Mouse (Mus musculus) splenic B cell, adult 2 months (primary cell): ENCODE measurements around the gene Upk1b.

Experiments
- DNase-seq: peaks from one replicate; pipeline ENCODE4 v3.0.0-alpha.2; 2011; ENCODE audit warnings: low read depth, low spot score
- H3K27me3 ChIP-seq: 2 replicates; pipeline ENCODE4 v1.6.1; 2012; ENCODE audit warnings: mild to moderate bottlenecking, low read length, moderate library complexity, mixed read lengths; ENCODE audit not compliant: control insufficient read depth, poor library complexity, insufficient read depth, severe bottlenecking
- H3K36me3 ChIP-seq: 2 replicates; pipeline ENCODE4 v1.6.1; 2012; ENCODE audit warnings: mild to moderate bottlenecking, low read length, moderate library complexity, mixed read lengths; ENCODE audit not compliant: control insufficient read depth, poor library complexity, insufficient read depth, severe bottlenecking

Gene Upk1b

DNA sequence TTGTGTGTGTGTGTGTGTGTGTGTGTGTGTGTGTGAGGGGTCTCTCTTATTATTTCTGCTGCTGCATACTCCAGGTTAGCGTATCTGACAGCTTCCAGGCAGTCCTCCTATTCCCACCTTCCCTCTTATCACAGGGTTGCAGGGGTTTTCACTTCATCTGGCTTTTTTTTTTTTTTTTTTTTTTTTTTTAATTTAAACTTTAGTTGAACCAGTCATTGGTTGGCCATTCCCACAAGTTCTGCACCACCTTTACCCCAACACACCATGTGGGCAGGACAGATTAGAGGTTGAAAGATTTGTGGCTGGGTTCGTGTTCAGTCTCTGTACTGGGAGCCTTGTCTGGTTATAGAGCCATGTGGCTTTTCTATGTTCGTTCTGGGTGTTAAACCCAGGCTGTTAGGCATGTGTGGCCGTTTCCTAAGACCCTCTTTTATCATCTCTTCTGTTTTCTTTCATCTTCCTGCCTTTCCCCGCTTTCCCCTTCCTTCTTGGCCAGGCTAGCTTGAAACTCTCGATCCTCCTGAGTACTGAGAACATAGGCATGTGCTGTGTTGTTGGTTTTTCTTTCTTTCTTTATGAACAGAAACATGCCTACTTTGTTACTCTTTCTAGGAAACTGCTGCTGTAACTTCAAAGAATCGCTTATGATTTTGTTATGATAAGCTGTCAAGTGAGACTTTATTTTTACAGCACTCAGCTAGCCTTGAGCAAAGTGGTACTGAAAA is 44.5 kb downstream of the Upk1b start:
- no peak for DNase-seq
- H3K27me3 ChIP-seq = no peaks in the 10 kb centered on the region
- H3K36me3 ChIP-seq = no peaks in the 10 kb centered on the region

DNA sequence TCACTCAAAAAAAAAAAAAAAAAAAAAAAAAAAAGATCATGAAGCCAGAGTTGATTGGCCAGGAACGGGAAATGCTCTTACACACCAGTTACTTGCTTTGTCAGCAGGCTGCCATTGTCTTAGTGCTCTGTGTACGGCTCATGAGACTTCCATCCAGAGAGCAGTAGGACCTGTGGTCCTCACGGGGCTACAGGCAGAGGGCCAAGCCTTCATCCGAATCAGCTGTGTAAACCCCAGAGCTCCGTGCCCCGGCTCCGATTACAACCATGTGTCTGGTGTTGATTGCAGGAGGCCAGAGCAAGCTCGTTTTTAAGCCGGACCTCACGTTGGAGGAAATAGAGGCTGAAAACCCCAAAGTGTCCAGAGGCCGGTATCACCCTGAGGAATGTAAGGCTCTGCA is 46.5 kb downstream of the Upk1b start:
- Histone ChIP-seq H3K36me3 (no peaks in the 10 kb centered on the region), H3K27me3 (no peaks in the 10 kb centered on the region)
- no peak for DNase-seq

DNA sequence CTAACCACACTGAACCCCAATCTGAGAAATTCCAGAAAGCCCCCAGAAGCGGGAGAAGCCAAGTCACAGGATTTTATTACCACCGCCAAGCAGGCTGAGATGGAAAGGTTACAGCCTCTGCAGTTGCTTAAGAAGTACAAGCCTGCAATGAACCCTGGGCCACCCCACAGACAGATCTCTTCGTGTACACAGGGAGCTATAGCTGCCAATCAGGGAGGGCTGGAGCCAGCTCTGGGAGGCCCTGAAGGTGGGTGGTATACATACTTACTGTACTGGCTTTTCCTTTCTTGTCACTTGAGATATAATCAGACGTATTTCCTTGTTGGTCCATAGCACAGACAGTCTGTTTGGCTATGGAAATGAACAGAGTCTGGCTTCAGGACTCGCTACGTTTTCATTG is 49.3 kb downstream of the Upk1b start:
- no peak for DNase-seq
- no peaks in the 10 kb centered on the region for H3K27me3 ChIP-seq
- H3K36me3 ChIP-seq = no peaks in the 10 kb centered on the region

DNA sequence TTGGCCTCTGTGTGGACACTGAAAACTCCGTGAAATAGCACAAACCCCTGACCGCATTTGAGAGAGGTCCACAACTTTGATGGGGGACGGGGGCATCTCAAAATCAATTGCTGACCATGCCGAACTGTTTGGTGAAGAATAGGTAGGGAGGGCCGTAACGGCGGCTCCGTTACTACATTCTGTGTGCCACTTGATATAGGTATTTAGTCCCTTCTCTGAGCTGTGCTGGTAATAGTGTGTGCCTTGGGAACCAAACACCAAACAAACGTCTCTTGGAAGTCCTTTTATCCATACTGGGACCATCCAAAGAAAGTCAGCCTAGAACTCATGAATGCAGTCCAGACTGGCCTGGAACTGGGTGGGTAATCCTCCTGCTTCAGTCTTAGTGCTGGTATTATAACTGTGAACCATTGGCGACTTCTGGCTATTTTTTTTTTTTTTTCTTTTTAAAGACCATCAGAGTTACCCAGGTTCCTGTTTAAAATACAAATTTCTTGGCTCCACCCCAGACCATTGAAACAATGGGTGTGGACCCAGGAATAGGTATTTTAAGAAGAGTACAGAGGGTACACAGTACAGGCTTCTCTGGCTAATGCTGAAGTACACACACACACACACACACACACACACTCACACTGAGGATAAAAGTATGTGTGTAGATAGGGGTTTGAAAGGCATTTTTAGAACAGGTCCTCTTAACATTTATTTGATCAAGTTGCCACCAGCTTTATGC is 56.0 kb downstream of the Upk1b start:
- H3K36me3 ChIP-seq = no peaks in the 10 kb centered on the region
- H3K27me3 ChIP-seq = no peaks in the 10 kb centered on the region
- DNase-seq = no peak

DNA sequence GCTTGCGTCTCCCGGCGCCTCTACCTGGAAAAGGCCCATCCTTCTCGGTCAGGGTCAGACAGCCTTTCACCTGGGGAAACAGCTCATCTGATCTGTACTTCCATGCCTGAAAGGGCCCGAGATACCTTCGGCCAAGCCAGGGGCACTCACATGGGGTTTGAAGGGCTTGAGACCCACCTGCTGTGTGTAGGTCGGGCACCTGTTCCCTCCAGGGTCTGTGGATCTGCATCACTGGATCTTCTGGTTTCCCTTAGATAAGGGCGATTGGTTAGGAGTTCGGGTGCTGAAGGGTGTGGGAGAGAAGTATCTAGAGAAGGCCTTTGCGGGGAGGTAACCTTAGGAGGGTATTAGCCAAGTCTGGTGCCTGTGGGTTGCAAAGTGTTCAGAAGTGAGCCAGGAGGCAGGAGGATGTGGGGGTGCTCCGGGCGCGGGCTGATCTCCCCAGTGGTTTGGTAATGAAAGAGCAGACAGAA is 57.4 kb downstream of the Upk1b start:
- DNase-seq = peak; percentile 34
- H3K27me3 ChIP-seq = no peaks in the 10 kb centered on the region

DNA sequence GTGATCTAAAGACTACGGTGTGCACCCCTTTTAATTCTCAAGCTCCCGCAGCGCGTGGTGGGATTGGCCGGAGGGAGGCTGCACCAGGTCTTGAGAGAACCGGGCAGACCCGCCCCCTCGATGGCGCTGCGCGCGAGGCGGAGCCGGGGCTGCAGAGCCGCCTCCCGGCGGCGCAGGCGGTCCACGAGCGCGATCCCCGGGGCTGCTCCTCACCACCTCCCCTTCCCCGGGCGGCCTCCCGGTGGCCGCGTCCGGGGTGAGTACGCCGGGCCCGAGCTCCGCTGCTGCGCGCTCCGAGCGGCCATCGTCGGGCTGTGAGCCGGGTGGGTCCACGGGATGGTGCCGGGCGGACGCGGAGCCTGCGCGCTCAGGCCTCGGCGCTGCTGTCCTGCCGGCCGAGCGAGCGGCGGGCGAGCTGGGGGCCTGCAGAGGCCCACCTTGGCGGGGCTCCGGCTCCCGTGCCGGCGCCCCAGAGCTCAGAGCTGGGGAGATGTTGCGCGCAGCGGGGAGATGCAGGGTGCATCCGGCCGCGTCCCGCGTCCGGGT is 57.9 kb downstream of the Upk1b start, which contains the start of gene B4galt4:
Gene B4galt4, plus strand, starts transcription at position 152 of the 546 bp plus-strand sequence.
- peak; percentile 32 for DNase-seq
- Histone ChIP-seq H3K36me3 (no peaks in the 10 kb centered on the region), H3K27me3 (no peaks in the 10 kb centered on the region)

More for the DNA sequence above, 57.4 kb downstream of the Upk1b start:
- no peaks in the 10 kb centered on the region for H3K36me3 ChIP-seq

DNA sequence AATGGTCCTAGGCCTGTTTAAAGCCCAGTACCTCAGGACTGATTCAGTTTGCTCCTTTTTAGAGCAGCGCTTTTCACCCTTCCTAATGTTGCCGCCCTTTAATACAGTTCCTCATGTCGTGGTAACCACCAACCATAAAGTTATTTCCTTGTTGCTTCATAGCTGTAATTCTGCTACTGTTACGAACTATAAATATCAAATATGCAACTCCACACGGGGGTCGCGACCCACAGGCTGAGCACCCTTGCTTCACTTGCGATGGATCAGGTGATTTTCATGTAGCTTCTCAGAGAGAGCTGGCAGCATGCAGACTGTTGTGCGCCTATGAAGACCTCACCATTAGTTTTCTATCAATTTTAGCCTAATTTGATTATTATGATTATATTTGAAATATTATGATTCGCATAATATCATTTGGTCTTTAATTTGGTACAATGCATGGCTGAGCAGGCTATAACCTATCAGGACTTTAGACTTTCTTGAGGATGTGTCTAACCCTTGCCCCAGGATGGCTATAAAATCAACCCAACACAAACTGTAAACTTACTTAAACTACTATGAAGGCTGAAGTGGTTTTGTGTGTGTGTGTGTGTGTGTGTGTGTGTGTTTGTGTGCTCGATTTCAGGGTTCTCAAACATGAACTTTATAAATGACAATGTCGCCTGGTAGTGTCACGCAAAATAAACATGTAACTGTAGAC is 58.8 kb downstream of the Upk1b start:
- no peak for DNase-seq
- H3K27me3 ChIP-seq = no peaks in the 10 kb centered on the region
- H3K36me3 ChIP-seq = no peaks in the 10 kb centered on the region

DNA sequence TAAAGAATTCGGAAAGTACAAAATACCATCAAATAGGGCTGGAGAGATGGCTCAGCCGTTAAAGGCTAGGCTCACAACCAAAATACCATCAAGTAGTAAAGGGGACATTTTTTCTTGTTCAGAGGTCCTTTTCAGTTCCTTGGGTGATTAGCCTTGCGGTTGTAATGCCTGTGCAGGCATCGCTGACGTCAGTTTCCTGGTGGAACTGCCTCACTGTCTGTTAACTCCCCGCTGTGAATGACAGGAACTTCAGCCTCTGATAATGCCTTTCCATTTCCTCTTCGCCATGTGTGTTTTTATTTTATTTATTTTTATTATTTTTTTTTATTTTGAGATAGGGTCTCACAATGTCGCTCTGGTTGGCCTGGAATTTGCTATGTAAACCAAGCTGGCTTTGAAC is 69.2 kb downstream of the Upk1b start:
- Histone ChIP-seq H3K36me3 (no peaks in the 10 kb centered on the region), H3K27me3 (no peaks in the 10 kb centered on the region)
- peak; percentile 75 for DNase-seq

DNA sequence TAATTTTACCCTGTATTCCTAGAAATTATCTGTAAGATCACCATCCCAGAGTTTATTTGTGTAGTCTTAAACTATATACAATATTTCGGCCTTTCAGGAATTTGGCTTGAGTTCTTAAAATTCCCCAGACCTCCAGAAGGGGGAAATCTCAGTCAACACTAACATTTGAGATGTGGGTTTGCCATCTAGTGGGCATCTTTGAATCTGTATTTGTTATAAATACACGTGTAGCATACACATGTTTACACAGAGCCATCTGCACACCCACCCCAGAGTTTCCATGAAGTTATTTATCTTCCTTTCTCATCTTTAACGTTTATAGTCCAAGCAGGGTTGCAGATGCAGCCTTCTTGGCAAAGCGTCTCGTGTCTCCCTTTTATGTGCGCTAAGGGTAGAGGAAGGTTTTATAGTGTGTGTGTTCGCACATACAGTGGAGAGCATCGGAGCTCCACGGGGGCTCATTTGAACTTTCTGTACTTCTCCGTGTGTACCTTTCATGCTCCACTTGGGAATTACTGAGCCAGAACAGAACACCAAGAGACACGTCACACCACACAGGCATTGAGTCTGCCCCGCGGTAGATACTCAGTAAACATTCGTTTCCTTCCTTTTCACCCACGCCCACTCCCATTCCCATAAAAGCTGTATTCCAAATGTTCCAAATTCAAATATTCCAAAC is 70.4 kb downstream of the Upk1b start:
- Histone ChIP-seq H3K36me3 (no peaks in the 10 kb centered on the region), H3K27me3 (no peaks in the 10 kb centered on the region)
- DNase-seq = peak; percentile 73

DNA sequence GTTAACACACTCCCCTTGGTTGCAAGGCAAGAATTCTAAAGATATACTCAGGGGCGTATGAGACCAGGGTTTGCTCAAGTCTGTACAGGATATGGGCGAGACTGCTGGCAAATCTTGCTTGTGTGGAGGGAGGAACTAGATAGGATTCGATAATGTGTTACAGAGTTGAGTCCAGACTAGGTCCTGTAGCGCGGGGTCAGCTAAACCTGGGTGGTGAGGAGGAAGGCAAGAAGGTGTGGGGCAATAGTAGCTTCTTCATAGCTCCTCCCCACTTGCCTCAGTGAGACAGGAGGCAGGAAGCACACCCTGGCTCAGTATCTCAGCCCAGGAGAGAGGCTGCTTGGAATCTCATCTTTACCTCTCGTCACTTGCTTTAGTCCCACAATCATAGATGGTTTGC is 71.0 kb downstream of the Upk1b start:
- H3K27me3 ChIP-seq = no peaks in the 10 kb centered on the region
- DNase-seq = no peak
- no peaks in the 10 kb centered on the region for H3K36me3 ChIP-seq

DNA sequence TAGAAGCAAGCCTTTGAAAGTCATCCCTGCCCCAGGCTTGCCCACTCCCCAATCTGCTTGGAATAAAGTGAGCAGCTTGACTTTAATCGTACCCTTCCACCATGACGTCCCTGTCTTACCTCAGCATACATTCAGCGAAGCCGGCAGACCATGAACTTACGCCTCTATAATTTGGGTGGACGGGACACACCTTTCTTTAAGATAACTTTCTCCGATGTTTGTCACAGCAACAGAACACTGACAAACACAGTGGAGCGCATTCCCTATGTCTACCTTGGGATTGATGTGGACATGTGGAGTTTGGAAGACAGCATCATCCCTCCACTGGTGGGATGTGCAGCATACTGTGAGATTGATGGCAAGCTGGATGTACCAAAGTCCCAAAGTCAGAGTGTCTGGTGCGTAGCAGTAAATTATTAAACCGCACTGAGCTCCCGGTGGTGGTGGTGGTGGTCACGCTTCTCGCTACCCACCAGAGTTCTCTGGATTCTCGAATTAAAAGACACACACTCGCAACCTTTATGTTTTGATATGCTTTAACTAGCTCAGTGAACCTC is 71.5 kb downstream of the Upk1b start:
- Histone ChIP-seq H3K27me3 (no peaks in the 10 kb centered on the region), H3K36me3 (no peaks in the 10 kb centered on the region)
- no peak for DNase-seq

DNA sequence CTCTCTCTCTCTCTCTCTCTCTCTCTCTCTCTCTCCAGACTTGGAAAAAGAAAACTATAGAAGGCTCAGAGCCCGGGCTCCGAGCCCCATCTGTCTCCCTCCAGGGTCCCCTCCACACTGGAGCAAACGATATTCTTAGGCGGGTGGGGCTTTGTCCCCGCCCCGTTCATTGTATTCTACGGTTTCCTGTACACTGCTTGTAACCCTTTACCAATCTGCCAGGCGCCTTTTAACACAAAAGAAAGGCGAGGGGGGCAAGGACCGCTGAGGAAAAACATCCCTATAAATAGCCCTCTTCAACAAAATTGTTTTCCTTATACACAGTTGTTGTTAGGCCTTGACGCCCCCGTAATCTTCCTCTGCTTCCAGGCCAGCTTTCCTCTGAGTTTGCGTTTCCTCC is 75.2 kb downstream of the Upk1b start:
- Histone ChIP-seq H3K27me3 (no peaks in the 10 kb centered on the region), H3K36me3 (no peaks in the 10 kb centered on the region)
- no peak for DNase-seq

DNA sequence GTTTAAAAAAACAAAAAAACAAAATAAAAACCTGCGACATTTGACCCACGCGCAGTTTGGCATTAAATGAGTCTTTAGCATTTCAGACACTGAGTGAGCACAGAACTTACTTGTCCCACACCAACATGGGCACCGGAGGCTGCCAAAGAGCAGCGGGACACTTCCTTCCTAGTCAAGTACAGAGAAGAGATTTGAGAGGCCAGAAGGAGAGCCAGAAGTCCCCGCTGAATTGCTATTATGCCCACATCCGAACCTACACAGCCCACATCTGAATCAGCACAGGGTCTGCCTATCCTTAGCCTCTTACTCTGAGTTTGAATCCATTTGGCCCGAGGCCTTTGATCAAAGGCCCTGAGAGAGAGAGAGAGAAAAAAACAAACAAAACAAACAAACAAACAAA is 75.9 kb downstream of the Upk1b start:
- H3K36me3 ChIP-seq = no peaks in the 10 kb centered on the region
- DNase-seq = no peak

More for the DNA sequence above, 75.9 kb downstream of the Upk1b start:
- no peaks in the 10 kb centered on the region for H3K27me3 ChIP-seq
